Mouse (Mus musculus): ENCODE data around the gene Alpk3.

DNA sequence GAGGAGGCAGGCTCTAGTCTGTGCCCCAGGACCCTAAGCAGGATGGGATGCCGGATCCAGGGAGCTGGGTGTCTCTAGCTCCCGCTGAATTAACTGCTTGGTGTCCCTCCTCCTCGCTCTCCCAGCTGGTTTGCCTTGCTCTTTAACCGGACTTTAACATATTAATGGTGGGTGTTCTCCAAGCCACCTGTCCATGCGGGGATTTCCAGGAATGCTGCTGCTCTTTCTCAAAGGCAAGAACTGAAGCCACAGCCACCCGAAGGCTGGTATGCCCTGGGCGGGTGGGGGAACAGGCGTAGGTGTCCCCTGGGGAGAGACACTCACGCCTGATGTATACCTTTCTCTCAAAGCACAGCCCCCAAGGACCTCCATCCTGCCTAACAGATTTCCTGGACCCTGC is 5.9 kb downstream of the Alpk3 start:
- TF ChIP-seq CTCF (IDR thresholded peaks at IDR 0.05; ENCODE audit: low read depth) (no peak), EP300 (IDR thresholded peaks at IDR 0.05; ENCODE audit: low read depth) (no peak)
